Mouse (Mus musculus) lung, embryonic 14.5 days (tissue): ENCODE results near the gene Camkmt. TPM values are rescaled to one million over a fixed set of nuclear protein-coding genes. Genes with fewer than 3 reads are reported as not detected.

Source experiments
- ATAC-seq: fragments of 200-750 bp; cut with Nextera tagmentation; 2 replicates; pipeline ENCODE4 v1.8.0; 2017; ENCODE audit warnings: mild to moderate bottlenecking, moderate TSS enrichment, moderate library complexity; ENCODE audit not compliant: insufficient read depth
- DNase-seq: peaks from one replicate; pipeline ENCODE4 v3.0.0-alpha.2; 2015
- H3K27ac ChIP-seq: fragments of 300-500 bp; sonication (generic); 2 replicates; pipeline ENCODE4 v1.5.1; 2014; ENCODE audit warnings: low read depth, mild to moderate bottlenecking, moderate library complexity
- H3K27me3 ChIP-seq: fragments of 300-500 bp; sonication (generic); 2 replicates; pipeline ENCODE4 v1.6.1; 2014; ENCODE audit warnings: low read length, control low read depth; ENCODE audit not compliant: insufficient read depth
- H3K36me3 ChIP-seq: fragments of 300-500 bp; sonication (generic); 2 replicates; pipeline ENCODE4 v1.6.1; 2014; ENCODE audit warnings: control low read depth; ENCODE audit not compliant: insufficient read depth
- H3K4me1 ChIP-seq: fragments of 300-500 bp; sonication (generic); 2 replicates; pipeline ENCODE4 v1.6.1; 2014; ENCODE audit warnings: antibody characterized with exemption, control low read depth; ENCODE audit not compliant: insufficient read depth
- H3K4me2 ChIP-seq: fragments of 300-500 bp; sonication (generic); 2 replicates; pipeline ENCODE4 v1.6.1; 2014; ENCODE audit warnings: mild to moderate bottlenecking
- H3K4me3 ChIP-seq: fragments of 300-500 bp; sonication (generic); 2 replicates; pipeline ENCODE4 v1.5.1; 2014; ENCODE audit warnings: low read depth, low read length
- H3K9ac ChIP-seq: fragments of 300-500 bp; sonication (generic); 2 replicates; pipeline ENCODE4 v1.6.1; 2014
- H3K9me3 ChIP-seq: fragments of 300-500 bp; sonication (generic); 2 replicates; pipeline ENCODE4 v1.6.1; 2016; ENCODE audit warnings: low read depth, low read length, control low read depth
- CTCF ChIP-seq: IDR thresholded peaks from 2 replicates; pipeline ENCODE4 v1.5.1; 2016; ENCODE audit warnings: antibody characterized with exemption, low read depth
- WGBS: fragments of 180-500 bp; shearing (Covaris S2); extraction: QIAGEN DNeasy Blood & Tissue Kit; methylation state at CpG from one replicate; pipeline ENCODE4 v1.1.7; 2014; 5-methylcytosine and 5-hydroxymethylcytosine counted together
- polyA plus RNA-seq: library from polyadenylated mRNA; unstranded; fragments of >200 nt; fragmentation: Nextera tagmentation; extraction: Ambion mirVana; gene quantifications from 2 replicates; pipeline ENCODE4 v1.2.1, GENCODE M21; 2014

The Camkmt gene
- polyA plus RNA-seq, 1 experiment from 2014 or later: 11.7 TPM

- H3K27ac ChIP-seq: no peak overlapping the region
- H3K4me3 ChIP-seq: no peak overlapping the region
- H3K9ac ChIP-seq: no peak overlapping the region
- H3K9me3 ChIP-seq: no peaks in the 10 kb centered on the region
- no peak for ATAC-seq
- peaks cover 89% of the 10 kb centered on the region for H3K27me3 ChIP-seq
- H3K4me1 ChIP-seq: no peaks in the 10 kb centered on the region
- no peak overlapping the region for H3K4me2 ChIP-seq
- H3K36me3 ChIP-seq: no peaks in the 10 kb centered on the region
- 43% methylated on average over 8 of the region's 8 CpGs for WGBS
- no peak for TF ChIP-seq CTCF
- no peak for DNase-seq
Measured at GRCm38 (mm10) chr17:85484015-85484414, 393.7 kb downstream of the Camkmt start.

GRCm38 (mm10) chr17:85484526-85484925, 394.2 kb downstream of the Camkmt start:
- Histone ChIP-seq H3K4me1 (no peaks in the 10 kb centered on the region), H3K9me3 (no peaks in the 10 kb centered on the region), H3K4me3 (no peak overlapping the region), H3K36me3 (no peaks in the 10 kb centered on the region), H3K4me2 (no peak overlapping the region), H3K27ac (no peak overlapping the region), H3K27me3 (peaks cover 94% of the 10 kb centered on the region), H3K9ac (no peak overlapping the region)
- TF ChIP-seq CTCF: no peak
- 22% methylated on average over 5 of the region's 5 CpGs for WGBS
- ATAC-seq: no peak
- no peak for DNase-seq

GRCm38 (mm10) chr17:85485065-85485945, 395.0 kb downstream of the Camkmt start:
- Histone ChIP-seq H3K27me3 (peaks cover 97% of the 10 kb centered on the region), H3K9me3 (no peaks in the 10 kb centered on the region), H3K4me1 (no peaks in the 10 kb centered on the region), H3K9ac (no peak overlapping the region), H3K4me2 (no peak overlapping the region), H3K27ac (no peak overlapping the region), H3K36me3 (no peaks in the 10 kb centered on the region), H3K4me3 (no peak overlapping the region)
- ATAC-seq (no peak), DNase-seq (no peak)
- 1% methylated on average over 30 of the region's 30 CpGs for whole genome bisulfite sequencing
- TF ChIP-seq CTCF: no peak

- whole genome bisulfite sequencing: 1% methylated on average over 14 of the region's 14 CpGs
- no peak for DNase-seq
- no peak overlapping the region for H3K27ac ChIP-seq
Measured at GRCm38 (mm10) chr17:85485946-85486533, 395.7 kb downstream of the Camkmt start.

GRCm38 (mm10) chr17:85486585-85487480, 396.5 kb downstream of the Camkmt start:
- 2% methylated on average over 52 of the region's 52 CpGs for WGBS
- Histone ChIP-seq H3K9me3 (no peaks in the 10 kb centered on the region), H3K4me2 (peak overlapping the region; percentile 35), H3K27ac (no peak overlapping the region), H3K27me3 (peaks cover 97% of the 10 kb centered on the region), H3K4me3 (peak overlapping the region; percentile 15), H3K4me1 (no peaks in the 10 kb centered on the region), H3K9ac (no peak overlapping the region), H3K36me3 (no peaks in the 10 kb centered on the region)
- ATAC-seq (peak; percentile 41; the same call in 1 of the 2 replicates), DNase-seq (peak; percentile 27)
- no peak for TF ChIP-seq CTCF

More at GRCm38 (mm10) chr17:85485946-85486533, 395.7 kb downstream of the Camkmt start:
- no peak overlapping the region; the same call in 1 of the 2 replicates for H3K4me2 ChIP-seq
- no peak for TF ChIP-seq CTCF
- peak overlapping the region; percentile 15 for H3K4me3 ChIP-seq
- no peak overlapping the region for H3K9ac ChIP-seq
- ATAC-seq: no peak
- no peaks in the 10 kb centered on the region for H3K36me3 ChIP-seq
- H3K27me3 ChIP-seq: peaks cover 98% of the 10 kb centered on the region
- no peaks in the 10 kb centered on the region for H3K9me3 ChIP-seq
- H3K4me1 ChIP-seq: no peaks in the 10 kb centered on the region

GRCm38 (mm10) chr17:85487531-85487930, 397.2 kb downstream of the Camkmt start:
- ATAC-seq: no peak
- WGBS: 28% methylated on average over 3 of the region's 3 CpGs
- H3K27ac ChIP-seq: no peak overlapping the region

More at GRCm38 (mm10) chr17:85487531-85487930, 397.2 kb downstream of the Camkmt start:
- no peak overlapping the region for H3K4me2 ChIP-seq
- no peak overlapping the region for H3K9ac ChIP-seq
- H3K4me1 ChIP-seq: no peaks in the 10 kb centered on the region
- no peak for DNase-seq
- H3K4me3 ChIP-seq: no peak overlapping the region
- TF ChIP-seq CTCF: no peak
- peaks cover 94% of the 10 kb centered on the region for H3K27me3 ChIP-seq
- H3K9me3 ChIP-seq: no peaks in the 10 kb centered on the region
- H3K36me3 ChIP-seq: no peaks in the 10 kb centered on the region
